Mouse (Mus musculus) liver, embryonic 13.5 days (tissue): Measurements from ENCODE around the gene Fam8a1. TPM values are rescaled to one million over a fixed set of nuclear protein-coding genes. Genes with fewer than 3 reads are reported as not detected.
A peak's percentile ranks its signal among the peaks of the same experiment; 100 is the strongest.

Experiments used
- ATAC-seq: fragments of 200-750 bp; cut with Nextera tagmentation; 2 replicates; pipeline ENCODE4 v1.8.0; 2017; ENCODE audit warnings: low read depth, mild to moderate bottlenecking, moderate number of reproducible peaks, moderate library complexity
- DNase-seq: peaks from one replicate; pipeline ENCODE4 v3.0.0; 2022
- H3K27ac ChIP-seq: fragments of 300-500 bp; sonication (generic); 2 replicates; pipeline ENCODE4 v1.5.1; 2015; ENCODE audit warnings: moderate library complexity, mild to moderate bottlenecking, inconsistent platforms
- H3K27me3 ChIP-seq: fragments of 300-500 bp; sonication (generic); 2 replicates; pipeline ENCODE4 v1.6.1; 2015; ENCODE audit warnings: mild to moderate bottlenecking, inconsistent platforms
- H3K36me3 ChIP-seq: fragments of 300-500 bp; sonication (generic); 2 replicates; pipeline ENCODE4 v1.6.1; 2015; ENCODE audit warnings: mild to moderate bottlenecking, inconsistent platforms
- H3K4me1 ChIP-seq: fragments of 300-500 bp; sonication (generic); replicated peaks from 2 replicates; pipeline ENCODE4 v1.6.1; 2015; ENCODE audit warnings: inconsistent platforms
- H3K4me2 ChIP-seq: fragments of 300-500 bp; sonication (generic); 2 replicates; pipeline ENCODE4 v1.6.1; 2015; ENCODE audit warnings: inconsistent platforms, mild to moderate bottlenecking, moderate library complexity
- H3K4me3 ChIP-seq: fragments of 300-500 bp; sonication (generic); replicated peaks from 2 replicates; pipeline ENCODE4 v1.5.1; 2015; ENCODE audit warnings: mild to moderate bottlenecking, inconsistent platforms
- H3K9ac ChIP-seq: fragments of 300-500 bp; sonication (generic); 2 replicates; pipeline ENCODE4 v1.6.1; 2015; ENCODE audit warnings: mild to moderate bottlenecking, inconsistent platforms
- H3K9me3 ChIP-seq: fragments of 300-500 bp; sonication (generic); replicated peaks from 2 replicates; pipeline ENCODE4 v1.6.1; 2016; ENCODE audit warnings: inconsistent platforms
- WGBS: fragments of 180-500 bp; shearing (Covaris S2); methylation state at CpG from one replicate; pipeline ENCODE4 v1.1.7; 2015; ENCODE audit not compliant: insufficient replicate concordance; 5-methylcytosine and 5-hydroxymethylcytosine counted together
- polyA plus RNA-seq: library from polyadenylated mRNA; unstranded; fragments of >200 nt; fragmentation: Nextera tagmentation; extraction: Ambion mirVana; gene quantifications from 2 replicates; pipeline ENCODE4 v1.2.1, GENCODE M21; 2015

Fam8a1 gene
- polyA plus RNA-seq = 3.0 TPM in 2 replicates

- Histone ChIP-seq H3K9ac (peak within 1 kb of the TSS; percentile 97), H3K4me2 (peak within 1 kb of the TSS; percentile 94), H3K4me1 (peaks cover 20% of the 10 kb centered on the region), H3K4me3 (peak within 1 kb of the TSS; percentile 97), H3K36me3 (peaks cover 20% of the 10 kb centered on the region), H3K27ac (peak within 1 kb of the TSS; percentile 88), H3K27me3 (no peaks in the 10 kb centered on the region), H3K9me3 (no peaks in the 10 kb centered on the region)
- ATAC-seq (peak; percentile 94), DNase-seq (peak; percentile 81)
- WGBS = 1% methylated on average over 46 of the region's 46 CpGs
Measured at GRCm38 (mm10) chr13:46669048-46669619, at the start of gene Fam8a1. Fam8a1 (plus strand) TSS chr13:46669522.

GRCm38 (mm10) chr13:46619633-46620032 is 49.7 kb upstream of the Fam8a1 start:
- H3K36me3 ChIP-seq = no peaks in the 10 kb centered on the region
- DNase-seq (no peak), ATAC-seq (no peak)
- H3K4me3 ChIP-seq = no peak overlapping the region
- H3K4me1 ChIP-seq = peaks cover 8% of the 10 kb centered on the region
- H3K9ac ChIP-seq = no peak overlapping the region
- no peak overlapping the region for H3K27ac ChIP-seq
- no peaks in the 10 kb centered on the region for H3K9me3 ChIP-seq
- no peaks in the 10 kb centered on the region for H3K27me3 ChIP-seq
- 52% methylated on average over 11 of the region's 11 CpGs for WGBS
- no peak overlapping the region for H3K4me2 ChIP-seq

GRCm38 (mm10) chr13:46620964-46621757 is 48.2 kb upstream of the Fam8a1 start:
- Histone ChIP-seq H3K36me3 (no peaks in the 10 kb centered on the region), H3K9ac (no peak overlapping the region), H3K4me1 (peaks cover 8% of the 10 kb centered on the region), H3K4me3 (no peak overlapping the region), H3K27ac (no peak overlapping the region), H3K4me2 (no peak overlapping the region), H3K9me3 (no peaks in the 10 kb centered on the region), H3K27me3 (no peaks in the 10 kb centered on the region)
- 72% methylated on average over 7 of the region's 7 CpGs for WGBS
- ATAC-seq = no peak
- DNase-seq = no peak

- H3K27me3 ChIP-seq = no peaks in the 10 kb centered on the region
- H3K36me3 ChIP-seq = no peaks in the 10 kb centered on the region
- H3K9ac ChIP-seq = no peak overlapping the region
- no peak overlapping the region for H3K4me3 ChIP-seq
- no peak overlapping the region for H3K4me2 ChIP-seq
- no peak for ATAC-seq
- WGBS = 78% methylated on average over 9 of the region's 9 CpGs
- no peaks in the 10 kb centered on the region for H3K4me1 ChIP-seq
- no peaks in the 10 kb centered on the region for H3K9me3 ChIP-seq
- DNase-seq = no peak
- H3K27ac ChIP-seq = no peak overlapping the region
Measured at GRCm38 (mm10) chr13:46626608-46627007, 42.7 kb upstream of the Fam8a1 start.

- Histone ChIP-seq H3K4me1 (0 out of 2 replicates have a peak, but pooled peaks cover 2% of the 10 kb centered on the region), H3K9ac (no peak overlapping the region), H3K27me3 (no peaks in the 10 kb centered on the region), H3K27ac (no peak overlapping the region), H3K4me2 (no peak overlapping the region), H3K36me3 (no peaks in the 10 kb centered on the region), H3K4me3 (no peak overlapping the region), H3K9me3 (no peaks in the 10 kb centered on the region)
- DNase-seq (no peak), ATAC-seq (no peak)
- 73% methylated on average over 10 of the region's 10 CpGs for WGBS
Measured at GRCm38 (mm10) chr13:46627841-46628240, 41.5 kb upstream of the Fam8a1 start.

- DNase-seq (no peak), ATAC-seq (no peak)
- no peak overlapping the region for H3K4me3 ChIP-seq
- 63% methylated on average over 6 of the region's 6 CpGs for WGBS
- no peak overlapping the region for H3K27ac ChIP-seq
- 0 out of 2 replicates have a peak, but pooled peaks cover 2% of the 10 kb centered on the region for H3K4me1 ChIP-seq
- H3K9me3 ChIP-seq = no peaks in the 10 kb centered on the region
- no peaks in the 10 kb centered on the region for H3K27me3 ChIP-seq
- H3K36me3 ChIP-seq = no peaks in the 10 kb centered on the region
- H3K4me2 ChIP-seq = no peak overlapping the region
- no peak overlapping the region for H3K9ac ChIP-seq
Measured at GRCm38 (mm10) chr13:46629391-46629790, 39.9 kb upstream of the Fam8a1 start.

GRCm38 (mm10) chr13:46632796-46633195 is 36.5 kb upstream of the Fam8a1 start:
- Histone ChIP-seq H3K9ac (no peak overlapping the region), H3K27me3 (no peaks in the 10 kb centered on the region), H3K4me2 (no peak overlapping the region), H3K36me3 (no peaks in the 10 kb centered on the region), H3K9me3 (no peaks in the 10 kb centered on the region), H3K4me1 (0 out of 2 replicates have a peak, but pooled peaks cover 2% of the 10 kb centered on the region), H3K4me3 (no peak overlapping the region), H3K27ac (no peak overlapping the region)
- WGBS = 44% methylated on average over 4 of the region's 4 CpGs
- no peak for ATAC-seq
- DNase-seq = no peak

- no peak for ATAC-seq
- no peaks in the 10 kb centered on the region for H3K9me3 ChIP-seq
- WGBS = 54% methylated on average over 18 of the region's 18 CpGs
Measured at GRCm38 (mm10) chr13:46633320-46634132, 35.8 kb upstream of the Fam8a1 start.

GRCm38 (mm10) chr13:46634133-46634488 is 35.2 kb upstream of the Fam8a1 start:
- H3K4me2 ChIP-seq = no peak overlapping the region
- H3K36me3 ChIP-seq = no peaks in the 10 kb centered on the region
- 0 out of 2 replicates have a peak, but pooled peaks cover 2% of the 10 kb centered on the region for H3K4me1 ChIP-seq
- no peak overlapping the region for H3K9ac ChIP-seq
- H3K9me3 ChIP-seq = no peaks in the 10 kb centered on the region
- no peak overlapping the region for H3K27ac ChIP-seq
- H3K4me3 ChIP-seq = no peak overlapping the region
- 20% methylated on average over 6 of the region's 6 CpGs for WGBS
- no peaks in the 10 kb centered on the region for H3K27me3 ChIP-seq
- ATAC-seq (no peak), DNase-seq (peak; percentile 11)

More at GRCm38 (mm10) chr13:46633320-46634132, 35.8 kb upstream of the Fam8a1 start:
- Histone ChIP-seq H3K4me2 (no peak overlapping the region), H3K4me1 (0 out of 2 replicates have a peak, but pooled peaks cover 2% of the 10 kb centered on the region), H3K4me3 (no peak overlapping the region), H3K27me3 (no peaks in the 10 kb centered on the region), H3K27ac (no peak overlapping the region), H3K36me3 (no peaks in the 10 kb centered on the region), H3K9ac (no peak overlapping the region)
- DNase-seq = no peak

- H3K36me3 ChIP-seq = no peaks in the 10 kb centered on the region
- H3K9me3 ChIP-seq = 0 out of 2 replicates have a peak, but pooled peaks cover 3% of the 10 kb centered on the region
- WGBS = 71% methylated on average over 10 of the region's 10 CpGs
Measured at GRCm38 (mm10) chr13:46640608-46641468, 28.5 kb upstream of the Fam8a1 start.

More at GRCm38 (mm10) chr13:46640608-46641468, 28.5 kb upstream of the Fam8a1 start:
- H3K27me3 ChIP-seq = no peaks in the 10 kb centered on the region
- no peak overlapping the region for H3K27ac ChIP-seq
- DNase-seq (no peak), ATAC-seq (no peak)
- H3K9ac ChIP-seq = no peak overlapping the region
- H3K4me1 ChIP-seq = no peaks in the 10 kb centered on the region
- H3K4me3 ChIP-seq = no peak overlapping the region
- H3K4me2 ChIP-seq = no peak overlapping the region
